Mouse (Mus musculus) kidney, adult 2 months (tissue): ENCODE measurements around the gene H2-DMb1.

Experiments used
- CTCF ChIP-seq: fragments of 200-500 bp; conservative IDR thresholded peaks from 2 replicates; pipeline ENCODE4 v1.5.1; 2011; ENCODE audit warnings: low read depth, mild to moderate bottlenecking, control low read depth, low read length, moderate library complexity, mixed read lengths; ENCODE audit not compliant: insufficient read depth, insufficient read length
- POLR2A ChIP-seq: fragments of 200-500 bp; IDR thresholded peaks from one replicate; pipeline ENCODE4 v1.6.1; 2011; ENCODE audit warnings: low read depth, low read length, control low read depth

- peak; percentile 29; the same call in 1 of the 2 replicates for TF ChIP-seq CTCF
- TF ChIP-seq POLR2A, result no peak
Observed at GRCm38 (mm10) chr17:34109038-34109805, 43.6 kb upstream of the H2-DMb1 start.
